Mouse (Mus musculus) ZHBTc4 (cell line): ENCODE measurements around the gene Fbxo2.

ENCODE experiments used
- DNase-seq: peaks from one replicate; pipeline ENCODE4 v3.0.0-alpha.2; 2011; ENCODE audit warnings: low read depth, low spot score

Gene Fbxo2

DNA sequence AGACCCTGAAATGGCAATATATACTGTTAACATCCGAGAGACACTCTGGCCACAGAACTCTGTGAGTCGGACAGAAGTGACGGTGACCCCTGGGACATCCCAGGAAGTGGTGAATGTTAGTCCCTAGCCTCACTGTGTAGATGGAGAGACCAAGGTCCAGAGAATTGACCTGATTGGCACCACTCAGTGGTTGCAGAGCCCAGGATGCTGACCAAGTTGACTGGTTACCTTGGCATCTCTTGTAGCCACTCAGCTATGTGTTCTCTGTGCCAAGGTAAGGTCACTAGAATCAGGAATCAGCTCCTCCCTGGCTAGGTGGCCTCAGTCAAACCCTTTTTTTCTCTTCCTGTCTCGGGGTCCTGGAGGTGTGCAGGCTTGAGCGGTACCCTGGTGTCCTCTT, 16.7 kb upstream of the Fbxo2 start:
- DNase-seq: no peak

GRCm38 (mm10) chr4:148147714-148148113, 12.7 kb upstream of the Fbxo2 start:
- DNase-seq: no peak

DNA sequence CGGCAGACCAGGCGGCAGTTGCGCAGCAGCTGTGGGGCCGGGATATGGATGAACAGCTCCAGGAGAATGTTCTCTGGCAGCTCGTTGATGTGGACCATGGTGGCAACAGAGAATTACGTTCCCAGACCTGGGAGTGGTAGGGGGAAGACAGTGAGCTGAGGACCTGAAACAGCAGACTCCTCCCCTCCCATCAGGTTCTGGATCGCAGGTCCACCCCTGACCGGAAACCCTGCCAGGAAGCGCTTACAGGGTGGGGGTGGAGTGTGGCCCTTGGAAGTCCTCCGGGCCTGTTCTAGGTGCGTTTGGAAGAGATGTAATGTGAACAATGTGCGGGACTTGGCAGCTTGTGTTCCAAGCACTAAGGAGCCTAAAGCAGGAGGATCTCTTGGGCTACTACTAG, 10.9 kb upstream of the Fbxo2 start:
- DNase-seq: peak; percentile 64

- DNase-seq: no peak
These were observed 10.2 kb upstream of the Fbxo2 start for GRCm38 (mm10) chr4:148150242-148150641.

DNA sequence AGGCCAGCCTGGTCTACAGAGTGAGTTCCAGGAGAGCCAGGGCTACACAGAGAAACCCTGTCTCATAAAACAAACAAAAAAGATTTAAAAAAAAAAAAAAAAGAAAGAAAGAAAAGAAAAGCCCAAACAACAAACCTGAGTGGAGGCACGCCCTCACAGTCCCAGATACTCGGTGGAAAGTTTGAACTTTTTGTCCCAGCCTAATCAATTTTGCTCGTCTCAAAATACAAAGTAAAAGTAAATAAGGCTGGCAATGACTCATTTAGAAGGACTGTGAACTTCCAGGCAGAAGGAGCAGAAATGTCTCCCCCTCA, 9.5 kb upstream of the Fbxo2 start:
- no peak for DNase-seq

DNA sequence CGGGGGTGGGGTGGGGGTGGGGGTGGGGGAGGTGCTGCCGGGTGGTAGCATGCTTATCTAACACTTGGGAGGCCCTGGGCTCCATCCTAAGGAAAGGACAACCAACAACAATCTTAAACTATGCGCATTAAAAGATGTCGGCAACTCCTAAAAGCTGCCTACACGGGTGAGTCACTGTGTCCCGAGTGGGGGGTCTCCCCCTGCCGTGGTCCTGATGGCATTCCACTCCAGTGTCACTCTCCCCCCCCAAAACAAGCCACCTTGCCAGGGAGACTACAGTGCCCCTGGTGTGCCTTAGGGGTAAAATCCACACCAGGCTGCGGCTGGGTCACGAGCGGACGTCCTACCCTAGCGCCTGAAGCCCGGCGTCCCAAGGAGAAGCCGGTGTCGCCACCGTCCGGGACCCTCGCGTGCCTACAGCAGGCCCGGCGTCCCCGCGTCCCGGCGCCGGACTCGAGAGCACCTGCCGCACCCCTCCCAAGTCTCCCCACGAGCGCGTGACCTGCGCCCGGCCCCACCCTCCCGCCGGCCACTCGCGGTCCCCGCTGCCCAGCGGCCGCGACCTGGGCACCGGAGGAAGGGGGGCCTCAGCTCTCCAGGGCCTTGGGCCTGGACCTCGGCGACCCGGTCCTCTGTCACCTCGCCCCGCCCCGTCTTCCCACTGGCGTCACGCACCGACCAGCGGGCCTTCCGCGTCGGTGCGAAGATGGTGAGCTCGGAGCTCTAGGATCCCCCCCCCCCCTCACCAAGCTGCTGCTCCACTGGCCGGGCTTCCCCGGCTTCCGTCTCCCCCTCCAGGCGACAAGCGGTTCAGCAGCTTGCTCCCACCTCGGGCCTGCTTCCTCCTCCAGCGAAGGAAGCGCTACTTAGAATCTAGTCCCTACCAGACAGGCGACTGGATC, 8.9 kb upstream of the Fbxo2 start, which contains the start of gene Fbxo6:
Gene Fbxo6 (minus strand): TSS at position 874 of the 902 bp plus-strand sequence.
- DNase-seq: peak; percentile 97

GRCm38 (mm10) chr4:148152547-148152946, 7.9 kb upstream of the Fbxo2 start:
- DNase-seq: no peak

DNA sequence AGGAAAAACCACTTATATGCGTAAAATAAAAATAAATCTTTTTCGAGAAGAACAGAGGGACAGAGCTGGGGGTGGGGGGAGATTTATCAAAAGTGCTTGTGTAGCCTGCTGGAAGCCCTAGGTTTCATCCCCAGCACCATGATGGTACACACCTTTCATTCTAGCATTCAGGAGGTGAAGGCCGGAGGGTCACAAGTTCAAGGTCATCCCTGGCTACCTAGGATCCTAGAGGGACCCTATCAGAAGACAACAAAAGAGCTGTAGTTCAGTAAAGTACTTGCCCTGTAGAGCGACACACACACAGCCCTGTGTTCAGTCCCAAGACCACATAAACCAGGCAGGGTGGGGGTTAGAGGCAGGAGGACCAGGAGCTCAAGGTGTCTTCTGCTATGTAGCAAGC, 6.4 kb upstream of the Fbxo2 start:
- DNase-seq: peak; percentile 69

DNA sequence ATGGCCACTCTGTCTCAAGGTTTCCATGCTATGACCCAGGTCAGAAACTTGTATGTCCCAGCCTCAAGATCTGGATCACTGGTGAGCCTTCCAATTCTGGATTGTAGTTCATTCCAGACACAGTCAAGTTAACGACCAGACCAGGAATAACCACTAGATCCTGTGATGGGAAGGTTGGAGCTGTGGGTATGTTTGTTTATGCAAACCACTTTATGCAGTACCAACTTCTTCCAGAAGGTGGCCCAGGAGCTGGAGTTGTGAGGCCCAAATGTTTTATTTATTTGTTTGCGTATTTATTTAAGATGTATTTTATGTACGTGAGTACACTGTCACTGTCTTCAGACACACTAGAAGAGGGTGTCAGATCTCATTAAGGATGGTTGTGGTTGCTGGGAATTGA, 5.4 kb upstream of the Fbxo2 start:
- DNase-seq: peak; percentile 71

DNA sequence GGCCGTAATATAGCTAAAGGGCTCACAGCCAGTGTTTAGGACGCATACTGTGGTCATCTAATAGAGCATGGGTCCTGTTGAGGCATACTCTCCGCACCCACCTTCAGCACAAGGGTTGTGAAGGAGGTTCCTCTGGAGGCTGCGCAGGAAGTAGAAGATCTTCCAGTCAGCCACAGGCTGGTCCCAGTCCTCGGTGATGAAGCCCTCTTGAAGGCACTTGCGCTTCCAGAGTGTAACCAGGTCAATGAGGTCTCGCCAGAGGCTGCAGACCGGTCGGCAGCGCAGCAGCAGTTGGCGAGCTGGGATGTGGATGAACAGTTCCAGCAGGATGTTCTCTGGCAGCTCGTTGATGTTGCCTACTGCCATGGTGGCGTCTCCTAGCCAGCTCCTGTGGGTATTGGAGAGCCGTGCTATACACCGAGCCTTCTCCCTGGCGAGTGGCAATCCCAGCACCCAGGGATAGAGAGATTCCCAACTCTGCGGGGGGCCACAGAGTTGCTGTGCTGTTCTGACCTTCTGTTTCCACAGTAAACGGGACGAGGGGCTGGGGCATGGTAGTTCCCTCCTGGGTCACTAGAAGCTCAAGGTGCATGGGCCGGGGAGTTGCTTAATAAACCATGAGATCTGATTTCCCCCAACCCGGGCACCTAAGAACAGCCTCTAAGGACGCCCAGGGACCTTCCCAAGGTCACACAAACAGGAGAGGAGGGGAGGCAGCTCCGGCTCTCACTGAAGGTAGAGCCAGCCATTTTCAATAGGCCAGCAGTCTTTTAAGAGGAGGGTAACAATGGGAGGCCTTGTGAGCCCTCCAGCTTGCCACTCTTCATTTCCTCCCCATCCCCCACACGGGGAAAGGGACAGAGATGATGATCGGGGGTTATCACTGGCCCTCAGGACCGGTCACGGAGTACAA, 1.7 kb upstream of the Fbxo2 start:
- DNase-seq: peak; percentile 71

- peak; percentile 99 for DNase-seq
These were observed 631 bp upstream of the Fbxo2 start for GRCm38 (mm10) chr4:148159544-148160435.

- peak; percentile 84 for DNase-seq
These were observed 3.6 kb downstream of the Fbxo2 start for GRCm38 (mm10) chr4:148164002-148164439.

DNA sequence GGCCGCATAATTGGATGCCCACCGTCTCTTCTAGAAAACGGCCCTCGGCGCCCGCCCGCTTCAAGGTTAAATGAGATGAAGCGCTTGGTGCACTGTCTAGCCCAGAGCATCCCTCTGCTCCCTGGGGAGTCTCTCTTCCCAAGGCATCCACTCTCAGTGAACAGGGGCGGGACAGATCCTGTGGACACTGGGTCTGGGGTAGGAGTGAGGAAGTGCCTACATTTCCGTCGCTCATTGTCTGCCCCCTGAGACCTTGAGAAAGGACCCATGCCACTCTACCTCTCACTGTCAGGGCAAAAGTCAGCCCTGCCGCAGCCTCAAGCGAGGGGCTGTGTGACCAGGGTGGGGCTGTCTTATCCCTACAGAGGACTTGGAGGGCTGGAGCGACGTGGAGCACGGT, 4.0 kb downstream of the Fbxo2 start:
- DNase-seq: no peak

DNA sequence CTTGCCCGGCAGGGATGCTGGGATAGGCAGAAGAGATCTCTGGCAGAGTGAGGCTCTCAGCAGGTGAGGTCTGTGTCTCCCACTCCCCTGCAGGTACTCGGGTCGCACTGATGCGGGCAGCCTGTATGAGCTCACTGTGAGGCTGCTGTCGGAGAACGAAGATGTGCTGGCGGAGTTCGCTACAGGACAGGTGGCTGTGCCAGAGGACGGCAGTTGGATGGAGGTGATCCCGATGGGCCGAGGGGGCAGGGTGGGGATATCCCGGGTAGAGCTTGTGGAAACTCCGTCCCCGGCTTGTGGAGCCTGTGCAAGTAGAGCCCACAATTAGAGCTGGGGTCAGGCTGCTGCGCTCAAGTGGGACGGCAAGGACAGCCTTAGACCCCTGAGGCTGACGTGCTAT, 5.1 kb downstream of the Fbxo2 start:
- no peak for DNase-seq

GRCm38 (mm10) chr4:148166431-148166830, 6.0 kb downstream of the Fbxo2 start:
- peak; percentile 35 for DNase-seq

- peak; percentile 89 for DNase-seq
These were observed 6.6 kb downstream of the Fbxo2 start for GRCm38 (mm10) chr4:148166986-148167385.

DNA sequence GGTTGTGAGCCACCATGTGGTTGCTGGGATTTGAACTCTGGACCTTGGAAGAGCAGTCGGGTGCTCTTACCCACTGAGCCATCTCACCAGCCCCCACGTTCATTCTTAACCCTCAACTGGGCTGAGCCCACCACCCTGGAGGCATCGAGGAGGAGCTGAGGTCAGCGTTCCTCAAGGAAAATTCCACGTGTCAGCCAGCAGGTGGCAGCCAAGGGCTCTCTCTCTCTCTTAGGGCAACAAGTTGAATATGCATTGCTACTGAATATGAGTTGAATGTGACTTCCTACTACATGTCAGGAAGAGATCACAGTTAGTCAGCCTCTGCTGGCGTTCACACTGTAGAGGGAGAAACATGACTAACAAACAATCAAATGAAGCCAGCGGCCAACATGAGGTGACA, 7.9 kb downstream of the Fbxo2 start:
- peak; percentile 80 for DNase-seq

GRCm38 (mm10) chr4:148169586-148169985, 9.2 kb downstream of the Fbxo2 start:
- DNase-seq: peak; percentile 89

DNA sequence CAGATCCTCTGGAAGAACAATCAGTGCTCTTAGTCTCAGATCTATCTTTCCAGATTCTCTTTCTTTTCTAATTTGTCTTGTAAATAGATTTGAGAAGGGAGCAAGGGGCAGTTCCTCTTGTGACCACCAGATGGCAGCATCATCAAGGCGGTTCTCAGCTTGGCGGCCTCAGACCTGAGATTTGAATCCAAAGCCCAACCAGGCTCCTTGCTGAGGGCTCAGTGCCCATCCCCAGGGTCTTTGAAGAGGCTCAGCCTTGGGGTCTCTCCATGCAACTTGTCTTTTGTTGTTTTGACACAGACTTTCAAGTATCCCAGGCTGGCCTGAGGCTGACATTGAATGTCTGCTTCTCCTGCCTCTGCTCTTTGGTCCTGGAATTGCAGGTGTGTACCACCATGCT, 10.4 kb downstream of the Fbxo2 start:
- DNase-seq: peak; percentile 77

DNA sequence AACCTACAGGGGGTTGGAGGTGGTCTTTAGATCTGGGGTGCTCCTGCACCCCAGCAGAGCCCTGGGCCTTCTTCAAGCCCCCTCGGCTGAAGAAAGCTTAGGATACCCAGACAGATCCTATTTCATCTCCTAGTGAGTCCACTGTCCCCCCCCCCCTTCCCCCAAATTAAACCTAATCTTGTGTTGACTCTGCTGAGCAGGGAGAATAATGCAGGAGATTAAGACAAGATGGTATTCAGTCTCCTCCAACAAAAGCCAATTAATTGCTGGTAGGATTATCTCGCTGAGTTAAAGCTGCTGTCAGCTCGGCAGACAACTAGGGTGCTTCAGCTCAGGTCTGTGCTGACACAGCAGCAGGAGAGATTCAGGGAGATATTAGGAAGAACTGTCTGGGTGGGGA, 10.8 kb downstream of the Fbxo2 start:
- no peak for DNase-seq

- peak; percentile 75 for DNase-seq
These were observed 13.5 kb downstream of the Fbxo2 start for GRCm38 (mm10) chr4:148173811-148174494.
